Mouse (Mus musculus): ENCODE data around the gene H2-M10.6. TPM values are rescaled to one million over a fixed set of nuclear protein-coding genes. Genes with fewer than 3 reads are reported as not detected.

Gene H2-M10.6
- polyA plus RNA-seq, 1 experiment from 2014 or later: not detected

Other genes with a start within 250 kb of the H2-M10.6 start
- gene H2-M9, start 169.5 kb upstream of the H2-M10.6 start, polyA plus RNA-seq (2014; fragmentation: Nextera tagmentation; extraction: Ambion mirVana): not detected in 2 replicates
- gene H2-M1, start 140.0 kb upstream of the H2-M10.6 start, polyA plus RNA-seq (2014; fragmentation: Nextera tagmentation; extraction: Ambion mirVana): not detected in 2 replicates
- gene H2-M10.5, start 39.3 kb upstream of the H2-M10.6 start, polyA plus RNA-seq (2014; fragmentation: Nextera tagmentation; extraction: Ambion mirVana): not detected in 2 replicates
- 31.0 and 36.5 TPM in 2 replicates for gene Trim26, start 25.0 kb downstream of the H2-M10.6 start, polyA plus RNA-seq (2014; fragmentation: Nextera tagmentation; extraction: Ambion mirVana)
- gene Trim15, start 55.0 kb downstream of the H2-M10.6 start, polyA plus RNA-seq (2014; fragmentation: Nextera tagmentation; extraction: Ambion mirVana): 0.33 and 0.58 TPM in 2 replicates
- 0.78 and 1.1 TPM in 2 replicates for gene Trim10, start 57.4 kb downstream of the H2-M10.6 start, polyA plus RNA-seq (2014; fragmentation: Nextera tagmentation; extraction: Ambion mirVana)
- gene Trim40, start 78.0 kb downstream of the H2-M10.6 start, polyA plus RNA-seq (2014; fragmentation: Nextera tagmentation; extraction: Ambion mirVana): not detected in 2 replicates
- gene Trim31, start 85.9 kb downstream of the H2-M10.6 start, polyA plus RNA-seq (2014; fragmentation: Nextera tagmentation; extraction: Ambion mirVana): not detected in 2 replicates
- 1.1 and 1.7 TPM in 2 replicates for gene Rnf39, start 130.7 kb downstream of the H2-M10.6 start, polyA plus RNA-seq (2014; fragmentation: Nextera tagmentation; extraction: Ambion mirVana)
- 176 and 215 TPM in 2 replicates for gene Ppp1r11, start 139.6 kb downstream of the H2-M10.6 start, polyA plus RNA-seq (2014; fragmentation: Nextera tagmentation; extraction: Ambion mirVana)
- 64.7 and 69.4 TPM in 2 replicates for gene Znrd1, start 146.4 kb downstream of the H2-M10.6 start, polyA plus RNA-seq (2014; fragmentation: Nextera tagmentation; extraction: Ambion mirVana)
- 2.9 and 6.1 TPM in 2 replicates for gene Znrd1as, start 146.4 kb downstream of the H2-M10.6 start, polyA plus RNA-seq (2014; fragmentation: Nextera tagmentation; extraction: Ambion mirVana)
- 0.32 and 0.76 TPM in 2 replicates for gene 2410137M14Rik, start 169.1 kb downstream of the H2-M10.6 start, polyA plus RNA-seq (2014; fragmentation: Nextera tagmentation; extraction: Ambion mirVana)
- 1.8 and 2.0 TPM in 2 replicates for gene H2-M5, start 177.4 kb downstream of the H2-M10.6 start, polyA plus RNA-seq (2014; fragmentation: Nextera tagmentation; extraction: Ambion mirVana)
- 283 and 301 TPM in 2 replicates for gene Zfp57, start 189.0 kb downstream of the H2-M10.6 start, polyA plus RNA-seq (2014; fragmentation: Nextera tagmentation; extraction: Ambion mirVana)
- 1.9 and 2.2 TPM in 2 replicates for gene Mog, start 211.2 kb downstream of the H2-M10.6 start, polyA plus RNA-seq (2014; fragmentation: Nextera tagmentation; extraction: Ambion mirVana)
- gene Gabbr1, start 233.8 kb downstream of the H2-M10.6 start, polyA plus RNA-seq (2014; fragmentation: Nextera tagmentation; extraction: Ambion mirVana): 103 and 123 TPM in 2 replicates